Mouse (Mus musculus): ENCODE results near the gene Gm13275.
"Not testable (repeated sequence)": the region's sequence is repeated elsewhere in the genome, so short reads cannot be mapped to it uniquely, and the experiment has no call there.

Gene Gm13275

DNA sequence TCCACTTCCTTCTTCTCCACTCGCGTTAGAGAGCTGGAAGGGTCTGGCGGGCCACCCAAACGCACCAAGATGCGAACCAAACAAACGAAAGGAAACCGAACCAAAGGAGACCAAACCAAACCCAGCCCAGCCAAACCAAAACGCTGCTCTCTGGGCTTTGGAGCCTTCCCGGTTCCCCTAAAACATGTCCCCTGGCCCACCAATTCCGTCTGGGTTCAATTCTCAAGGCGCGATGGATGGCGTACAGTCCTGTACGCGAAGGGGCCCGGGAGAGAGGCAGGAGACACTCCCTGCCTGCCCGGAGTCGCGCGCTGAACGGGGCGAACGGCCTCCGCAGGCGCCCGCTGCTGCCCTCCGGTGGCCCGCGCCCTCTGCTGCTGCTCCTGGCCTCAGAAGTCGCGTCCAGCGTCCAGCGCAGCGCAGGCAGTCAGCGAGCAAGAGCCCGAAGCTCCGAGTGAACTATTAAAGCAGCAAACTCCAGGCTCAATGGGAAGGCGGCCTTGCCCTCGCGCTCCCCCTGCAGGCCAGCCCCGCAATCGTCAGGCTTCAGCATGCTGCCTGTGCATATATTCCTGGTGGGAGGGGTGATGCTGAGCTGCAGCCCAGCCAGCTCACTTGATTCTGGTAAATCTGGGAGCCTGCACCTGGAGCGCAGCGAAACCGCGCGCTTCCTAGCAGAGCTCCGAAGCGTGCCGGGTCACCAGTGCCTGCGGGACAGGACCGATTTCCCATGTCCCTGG is at the start of gene Gm13275:
Gm13275 (plus strand) TSS at position 552 of the 740 bp plus-strand sequence.
- DNase-seq (ENCODE audit: extremely low spot score, low spot score) = not testable (repeated sequence)

DNA sequence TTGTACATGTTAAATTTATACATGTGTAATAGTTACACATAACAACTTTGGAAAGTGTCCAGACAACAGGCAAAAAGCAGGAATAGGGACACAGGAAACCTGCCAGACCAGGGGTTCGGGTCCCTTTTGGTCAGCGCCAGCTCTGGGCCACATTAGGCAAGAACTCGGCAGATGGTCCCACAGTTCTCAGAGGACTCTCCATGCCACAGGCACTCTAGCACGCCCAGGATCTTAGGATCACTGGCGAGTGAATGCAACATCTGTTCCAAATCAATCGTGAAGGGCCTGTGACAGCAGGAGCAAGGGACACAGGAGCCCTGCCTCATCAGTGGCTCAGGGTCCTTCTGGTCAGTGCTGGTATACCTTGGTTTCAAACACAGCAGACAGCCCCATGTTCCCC is 44.4 kb upstream of the Gm13275 start:
- DNase-seq (ENCODE audit: extremely low spot score, low spot score) = no peak

- DNase-seq (ENCODE audit: extremely low spot score, low spot score) = not testable (repeated sequence)
Measured at GRCm38 (mm10) chr4:88754818-88755340, 39.4 kb upstream of the Gm13275 start, which contains the start of gene Gm13271. Gm13271 (plus strand) TSS chr4:88754868.

DNA sequence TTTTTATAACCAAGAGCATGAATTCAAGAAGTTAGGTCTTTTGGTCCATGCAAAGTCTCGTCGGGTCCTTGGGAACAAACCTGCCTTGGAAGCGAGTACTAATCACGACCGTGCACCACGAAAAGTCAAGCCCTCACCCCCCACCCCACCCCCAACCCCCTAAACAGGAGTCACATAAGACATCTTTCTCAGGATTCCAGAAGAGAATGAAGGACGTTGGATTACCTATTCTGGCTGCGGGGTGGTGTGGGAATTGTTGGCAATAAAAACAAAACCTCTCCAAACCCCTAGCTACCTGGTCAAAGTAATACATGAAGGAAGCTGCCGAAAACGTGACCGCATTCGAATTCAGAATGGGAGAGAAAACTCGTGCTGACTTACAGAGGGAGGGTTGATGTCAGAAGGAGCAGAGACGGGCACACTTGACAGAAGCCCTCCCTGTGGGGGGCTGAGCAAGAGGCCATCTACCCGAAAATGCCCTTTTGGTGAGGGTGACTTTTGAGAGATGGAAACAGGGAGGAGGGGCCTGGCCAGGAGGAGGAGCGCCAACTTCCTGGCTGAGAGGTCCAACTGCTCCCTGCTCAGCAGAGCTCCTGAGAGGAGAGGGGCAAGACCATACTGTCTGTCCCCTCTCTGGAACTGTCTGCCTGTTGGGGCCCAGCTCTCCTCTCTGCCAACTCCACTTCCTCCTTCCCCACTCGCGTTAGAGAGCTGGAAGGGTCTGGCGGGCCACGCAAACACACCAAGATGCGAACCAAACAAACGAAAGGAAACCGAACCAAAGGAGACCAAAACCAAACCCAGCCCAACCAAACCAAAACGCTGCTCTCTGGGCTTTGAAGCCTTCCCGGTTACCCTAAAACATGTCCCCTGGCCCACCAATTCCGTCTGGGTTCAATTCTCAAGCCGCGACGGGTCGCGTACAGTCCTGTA is 37.4 kb upstream of the Gm13275 start:
- peak; percentile 65 for DNase-seq (ENCODE audit: extremely low spot score, low spot score)

GRCm38 (mm10) chr4:88757628-88758031 is 36.7 kb upstream of the Gm13275 start:
- DNase-seq (ENCODE audit: extremely low spot score, low spot score) = peak; percentile 83

- not testable (repeated sequence) for DNase-seq (ENCODE audit: extremely low spot score, low spot score)
Measured at GRCm38 (mm10) chr4:88758751-88759150, 35.5 kb upstream of the Gm13275 start.

- DNase-seq (ENCODE audit: extremely low spot score, low spot score) = not testable (repeated sequence)
Measured at GRCm38 (mm10) chr4:88759610-88760268, 34.5 kb upstream of the Gm13275 start, which contains the start of gene Gm13283. Gm13283 (plus strand) TSS chr4:88760119.

GRCm38 (mm10) chr4:88760431-88760830 is 33.9 kb upstream of the Gm13275 start:
- DNase-seq (ENCODE audit: extremely low spot score, low spot score) = peak; percentile 57

GRCm38 (mm10) chr4:88761776-88762175 is 32.5 kb upstream of the Gm13275 start:
- not testable (repeated sequence) for DNase-seq (ENCODE audit: extremely low spot score, low spot score)

GRCm38 (mm10) chr4:88762341-88762740 is 31.9 kb upstream of the Gm13275 start:
- DNase-seq (ENCODE audit: extremely low spot score, low spot score) = not testable (repeated sequence)

DNA sequence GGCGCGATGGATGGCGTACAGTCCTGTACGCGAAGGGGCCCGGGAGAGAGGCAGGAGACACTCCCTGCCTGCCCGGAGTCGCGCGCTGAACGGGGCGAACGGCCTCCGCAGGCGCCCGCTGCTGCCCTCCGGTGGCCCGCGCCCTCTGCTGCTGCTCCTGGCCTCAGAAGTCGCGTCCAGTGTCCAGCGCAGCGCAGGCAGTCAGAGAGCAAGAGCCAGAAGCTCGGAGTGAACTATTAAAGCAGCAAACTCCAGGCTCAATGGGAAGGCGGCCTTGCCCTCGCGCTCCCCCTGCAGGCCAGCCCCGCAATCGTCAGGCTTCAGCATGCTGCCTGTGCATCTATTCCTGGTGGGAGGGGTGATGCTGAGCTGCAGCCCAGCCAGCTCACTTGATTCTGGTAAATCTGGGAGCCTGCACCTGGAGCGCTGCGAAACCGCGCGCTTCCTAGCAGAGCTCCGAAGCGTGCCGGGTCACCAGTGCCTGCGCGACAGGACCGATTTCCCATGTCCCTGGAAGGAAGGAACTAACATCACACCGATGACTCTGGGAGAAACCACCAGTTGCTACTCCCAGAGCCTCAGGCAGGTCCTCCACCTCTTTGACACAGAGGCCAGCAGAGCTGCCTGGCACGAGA is 30.8 kb upstream of the Gm13275 start:
- DNase-seq (ENCODE audit: extremely low spot score, low spot score) = peak; percentile 63

GRCm38 (mm10) chr4:88773534-88773933 is 20.8 kb upstream of the Gm13275 start, which contains the start of gene Gm13290:
Gm13290 (plus strand) TSS chr4:88773834.
- DNase-seq (ENCODE audit: extremely low spot score, low spot score) = not testable (repeated sequence)

DNA sequence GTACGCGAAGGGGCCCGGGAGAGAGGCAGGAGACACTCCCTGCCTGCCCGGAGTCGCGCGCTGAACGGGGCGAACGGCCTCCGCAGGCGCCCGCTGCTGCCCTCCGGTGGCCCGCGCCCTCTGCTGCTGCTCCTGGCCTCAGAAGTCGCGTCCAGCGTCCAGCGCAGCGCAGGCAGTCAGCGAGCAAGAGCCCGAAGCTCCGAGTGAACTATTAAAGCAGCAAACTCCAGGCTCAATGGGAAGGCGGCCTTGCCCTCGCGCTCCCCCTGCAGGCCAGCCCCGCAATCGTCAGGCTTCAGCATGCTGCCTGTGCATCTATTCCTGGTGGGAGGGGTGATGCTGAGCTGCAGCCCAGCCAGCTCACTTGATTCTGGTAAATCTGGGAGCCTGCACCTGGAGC is 17.7 kb upstream of the Gm13275 start, which contains the start of gene Gm13289:
Gm13289 (plus strand) TSS at position 301 of the 400 bp plus-strand sequence.
- DNase-seq (ENCODE audit: extremely low spot score, low spot score) = not testable (repeated sequence)

- DNase-seq (ENCODE audit: extremely low spot score, low spot score) = not testable (repeated sequence)
Measured at GRCm38 (mm10) chr4:88779550-88779949, 14.7 kb upstream of the Gm13275 start, which contains the start of gene Gm13272. Gm13272 (plus strand) TSS chr4:88779850.

- not testable (repeated sequence) for DNase-seq (ENCODE audit: extremely low spot score, low spot score)
Measured at GRCm38 (mm10) chr4:88780320-88780719, 14.0 kb upstream of the Gm13275 start.

- DNase-seq (ENCODE audit: extremely low spot score, low spot score) = not testable (repeated sequence)
Measured at GRCm38 (mm10) chr4:88781831-88782230, 12.5 kb upstream of the Gm13275 start, which contains the start of gene Ifnz. Ifnz (plus strand) TSS chr4:88782131.

- not testable (repeated sequence) for DNase-seq (ENCODE audit: extremely low spot score, low spot score)
Measured at GRCm38 (mm10) chr4:88782335-88782734, 12.0 kb upstream of the Gm13275 start.

DNA sequence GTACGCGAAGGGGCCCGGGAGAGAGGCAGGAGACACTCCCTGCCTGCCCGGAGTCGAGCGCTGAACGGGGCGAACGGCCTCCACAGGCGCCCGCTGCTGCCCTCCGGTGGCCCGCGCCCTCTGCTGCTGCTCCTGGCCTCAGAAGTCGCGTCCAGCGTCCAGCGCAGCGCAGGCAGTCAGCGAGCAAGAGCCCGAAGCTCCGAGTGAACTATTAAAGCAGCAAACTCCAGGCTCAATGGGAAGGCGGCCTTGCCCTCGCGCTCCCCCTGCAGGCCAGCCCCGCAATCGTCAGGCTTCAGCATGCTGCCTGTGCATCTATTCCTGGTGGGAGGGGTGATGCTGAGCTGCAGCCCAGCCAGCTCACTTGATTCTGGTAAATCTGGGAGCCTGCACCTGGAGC is 8.9 kb upstream of the Gm13275 start, which contains the start of gene Gm13276:
Gm13276 (plus strand) TSS at position 301 of the 400 bp plus-strand sequence.
- not testable (repeated sequence) for DNase-seq (ENCODE audit: extremely low spot score, low spot score)

GRCm38 (mm10) chr4:88788402-88788801 is 5.9 kb upstream of the Gm13275 start, which contains the start of gene Gm13277:
Gm13277 (plus strand) TSS chr4:88788632.
- DNase-seq (ENCODE audit: extremely low spot score, low spot score) = not testable (repeated sequence)

GRCm38 (mm10) chr4:88791250-88791649 is 3.0 kb upstream of the Gm13275 start, which contains the start of gene Gm13278:
Gm13278 (plus strand) TSS chr4:88791550.
- not testable (repeated sequence) for DNase-seq (ENCODE audit: extremely low spot score, low spot score)
